Mouse (Mus musculus): ENCODE data around the gene Unc93b1. TPM values are rescaled to one million over a fixed set of nuclear protein-coding genes. Genes with fewer than 3 reads are reported as not detected.
A peak's percentile ranks its signal among the peaks of the same experiment; 100 is the strongest.

Unc93b1 gene
- total RNA-seq, 2 experiments from 2014 or later, result 15.0 to 16.3 TPM

DNA sequence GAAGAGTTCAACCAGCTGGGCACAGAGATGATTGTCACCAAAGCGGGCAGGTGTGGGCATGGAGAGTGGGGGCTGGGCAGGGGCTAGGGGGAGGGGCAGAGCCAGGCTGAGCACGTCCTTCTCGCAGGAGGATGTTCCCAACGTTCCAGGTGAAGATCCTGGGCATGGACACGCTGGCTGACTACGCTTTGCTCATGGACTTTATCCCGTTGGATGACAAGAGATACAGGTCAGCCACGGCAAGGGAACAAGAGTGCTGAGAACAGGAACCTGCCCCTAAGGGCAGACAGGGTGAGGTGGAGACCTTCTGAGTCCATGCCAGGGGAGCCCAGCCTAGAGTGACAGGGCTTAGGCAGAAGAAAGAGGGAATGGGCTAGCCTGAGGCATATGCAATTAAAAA is 61.8 kb downstream of the Unc93b1 start:
- intact Hi-C loops (cut with DNase I), result no loop called here
- no peak for DNase-seq (ENCODE audit: extremely low spot score in 1 of 2, low spot score in 2 of 2)

DNA sequence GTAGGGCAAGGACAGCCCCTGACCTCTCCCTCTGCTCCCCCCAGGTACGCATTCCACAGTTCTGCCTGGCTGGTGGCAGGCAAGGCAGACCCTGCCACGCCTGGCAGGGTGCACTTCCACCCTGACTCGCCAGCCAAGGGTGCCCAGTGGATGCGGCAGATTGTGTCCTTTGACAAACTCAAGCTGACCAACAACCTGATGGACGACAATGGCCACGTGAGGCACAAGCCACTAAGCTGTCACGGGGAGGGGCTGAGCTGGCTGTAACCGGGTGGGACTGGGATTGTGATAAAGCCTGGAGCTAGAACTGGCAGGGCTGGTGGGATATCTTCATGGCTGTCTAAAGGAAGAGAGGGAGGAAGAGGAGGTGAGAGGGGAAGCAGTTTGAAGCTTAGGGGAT is 62.2 kb downstream of the Unc93b1 start:
- intact Hi-C loops (cut with DNase I), result no loop called here
- DNase-seq (ENCODE audit: extremely low spot score in 1 of 2, low spot score in 2 of 2), result no peak

DNA sequence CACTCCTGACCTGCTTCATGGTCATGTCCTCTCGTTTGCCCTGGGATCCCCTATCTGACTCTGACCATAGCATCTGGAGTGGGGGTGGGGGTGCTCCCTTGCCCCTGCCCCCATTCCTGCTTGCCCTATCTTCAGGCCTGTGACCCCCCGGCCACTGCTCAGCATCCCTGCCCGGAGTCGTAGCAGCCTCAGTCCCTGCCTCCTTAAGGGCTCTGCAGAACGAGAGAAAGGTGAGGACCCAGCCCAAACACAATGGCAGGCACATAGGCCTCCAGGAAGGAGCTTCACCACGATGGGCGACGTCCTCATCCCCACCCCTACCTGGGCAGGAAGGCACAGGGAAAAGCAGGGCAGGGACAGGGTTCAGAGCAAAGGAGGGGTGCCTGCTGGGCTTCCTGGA is 63.3 kb downstream of the Unc93b1 start:
- DNase-seq (ENCODE audit: extremely low spot score in 1 of 2, low spot score in 2 of 2), result peak in 1 of 2 experiments; percentile 36
- intact Hi-C loops (cut with DNase I), result no loop called here

Other genes with a start within 250 kb of the Unc93b1 start
- 10 to 100 TPM; 10.1 TPM for gene Lrp5, start 248.6 kb upstream of the Unc93b1 start, total RNA-seq (2021)
- 10 to 100 TPM; 47.5 TPM for gene 1810055G02Rik, start 226.9 kb upstream of the Unc93b1 start, total RNA-seq (2021)
- gene Kmt5b, start 167.8 kb upstream of the Unc93b1 start, total RNA-seq (2021), result 10 to 100 TPM; 56.2 to 62.9 TPM
- 10 to 100 TPM; 77.3 to 93.0 TPM for gene Chka, start 83.4 kb upstream of the Unc93b1 start, total RNA-seq (2021)
- gene Tcirg1, start 28.1 kb upstream of the Unc93b1 start, total RNA-seq (2021), result 10 to 100 TPM; 14.2 to 22.4 TPM
- gene Ndufs8, start 22.4 kb upstream of the Unc93b1 start, total RNA-seq (2021), result 100 to 1,000 TPM; 123 to 130 TPM
- 1 to 10 TPM; 1.5 to 1.7 TPM for gene Aldh3b1, start 5.4 kb upstream of the Unc93b1 start, total RNA-seq (2021)
- not detected for gene Aldh3b3, start 23.5 kb downstream of the Unc93b1 start, total RNA-seq (2021)
- gene Aldh3b2, start 37.1 kb downstream of the Unc93b1 start, total RNA-seq (2021), result 1 to 10 TPM; 2.3 to 2.4 TPM
- gene Acy3, start 51.4 kb downstream of the Unc93b1 start, total RNA-seq (2021), result 1 to 10 TPM; 1.7 to 1.8 TPM
- gene Tbx10, start 57.6 kb downstream of the Unc93b1 start, total RNA-seq (2021), result not detected
- 10 to 100 TPM in 1 of 2 experiments, 1 to 10 TPM in 1; 9.7 to 11.2 TPM for gene Nudt8, start 65.4 kb downstream of the Unc93b1 start, total RNA-seq (2021)
- gene Gm49405, start 65.4 kb downstream of the Unc93b1 start, total RNA-seq (2021), result 1 to 10 TPM in 1 of 2 experiments, under 1 TPM in 1; 0.81 to 1.4 TPM
- 1 to 10 TPM; 3.3 to 4.1 TPM for gene Doc2g, start 68.1 kb downstream of the Unc93b1 start, total RNA-seq (2021)
- 100 to 1,000 TPM; 209 to 221 TPM for gene Ndufv1, start 77.6 kb downstream of the Unc93b1 start, total RNA-seq (2021)
- gene Gstp1, start 102.8 kb downstream of the Unc93b1 start, total RNA-seq (2021), result 100 to 1,000 TPM; 226 to 232 TPM
- gene Gstp2, start 110.8 kb downstream of the Unc93b1 start, total RNA-seq (2021), result 10 to 100 TPM; 21.7 to 24.2 TPM
- gene Gstp3, start 124.4 kb downstream of the Unc93b1 start, total RNA-seq (2021), result not detected
- gene Cabp2, start 146.4 kb downstream of the Unc93b1 start, total RNA-seq (2021), result not detected
- gene Cdk2ap2, start 162.0 kb downstream of the Unc93b1 start, total RNA-seq (2021), result 10 to 100 TPM; 20.4 to 21.6 TPM
- 100 to 1,000 TPM; 234 to 237 TPM for gene Pitpnm1, start 164.8 kb downstream of the Unc93b1 start, total RNA-seq (2021)
- 10 to 100 TPM; 74.2 to 83.5 TPM for gene Aip, start 190.7 kb downstream of the Unc93b1 start, total RNA-seq (2021)
- not detected for gene Gpr152, start 204.6 kb downstream of the Unc93b1 start, total RNA-seq (2021)
- under 1 TPM in 1 of 2 experiments, not detected in 1; 0.24 TPM for gene Cabp4, start 208.8 kb downstream of the Unc93b1 start, total RNA-seq (2021)
- 10 to 100 TPM; 80.4 to 92.7 TPM for gene Coro1b, start 213.4 kb downstream of the Unc93b1 start, total RNA-seq (2021)
- 1 to 10 TPM in 1 of 2 experiments, under 1 TPM in 1; 0.65 to 2.0 TPM for gene Ptprcap, start 218.4 kb downstream of the Unc93b1 start, total RNA-seq (2021)
- gene Rps6kb2, start 228.2 kb downstream of the Unc93b1 start, total RNA-seq (2021), result 10 to 100 TPM; 34.1 to 35.0 TPM
- gene Carns1, start 240.3 kb downstream of the Unc93b1 start, total RNA-seq (2021), result 1 to 10 TPM; 3.1 to 3.5 TPM

Data from left cerebral cortex, postnatal 10 days (tissue).